Mouse (Mus musculus) left cerebral cortex, postnatal 25 days (tissue): ENCODE results near the gene Gm15446. TPM values are rescaled to one million over a fixed set of nuclear protein-coding genes. Genes with fewer than 3 reads are reported as not detected.
A peak's percentile ranks its signal among the peaks of the same experiment; 100 is the strongest.
"Not testable (repeated sequence)": the region's sequence is repeated elsewhere in the genome, so short reads cannot be mapped to it uniquely, and the experiment has no call there.

ENCODE experiments used
- DNase-seq, 2 experiments: peaks; one replicate each; pipeline ENCODE4 v3.0.0; 2022; ENCODE audit warnings: low spot score in 2 of 2, mixed read lengths in 1 of 2
- intact Hi-C: fragments of 180-260 bp; cut with DNase I; formaldehyde crosslinking; loops from one replicate; pipeline ENCODE4 v1.15.1; 2025
- total RNA-seq, 2 experiments: library from RNA; stranded (reverse); gene quantifications; 2 replicates each; pipeline ENCODE4 v1.2.3; 2021

Gene Gm15446
- 10 to 100 TPM; 31.5 to 37.3 TPM for total RNA-seq

DNA sequence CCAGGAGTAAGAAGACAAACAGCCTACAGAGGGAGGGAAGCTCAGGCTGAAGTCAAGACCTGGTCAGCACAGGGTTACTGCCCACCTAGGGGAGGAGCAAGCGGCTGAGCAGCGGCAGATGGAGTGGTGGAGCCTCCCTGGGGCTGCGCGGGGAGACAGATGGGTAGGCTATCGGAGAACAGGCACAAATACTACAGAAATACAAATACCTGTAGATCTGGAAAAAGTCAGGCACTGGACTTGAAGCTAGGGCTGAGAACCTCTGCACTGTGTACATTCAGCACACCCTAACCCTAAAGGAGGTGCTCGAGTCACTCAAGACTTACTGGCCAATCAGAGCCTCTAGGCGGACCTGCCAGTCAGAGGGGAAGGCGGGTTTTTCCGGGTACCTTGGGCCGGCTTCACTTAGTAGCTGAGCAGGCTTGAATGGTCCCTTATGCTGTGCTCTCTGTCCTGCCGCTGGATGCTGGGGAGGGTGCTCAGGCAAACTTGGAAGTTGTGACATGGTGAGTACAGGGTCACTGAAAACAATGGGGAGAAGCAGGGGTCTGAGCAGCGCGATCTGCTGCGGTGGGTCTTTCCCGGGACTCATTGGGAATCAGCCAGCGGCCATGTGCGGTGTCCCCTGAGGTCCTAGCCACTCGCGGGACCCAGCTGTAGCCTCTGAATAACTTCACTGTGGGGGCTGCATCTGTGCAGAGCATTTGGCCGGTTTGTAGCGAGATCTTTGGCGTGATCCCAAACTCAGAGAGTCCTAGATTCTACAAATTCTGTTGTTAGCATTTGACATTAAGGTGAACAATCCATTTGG, at the start of gene Gm15446:
Gene Gm15446, plus strand, starts transcription at position 140 of the 811 bp plus-strand sequence.
- DNase-seq = peak; percentile 91 to 96
- intact Hi-C loops = not testable (repeated sequence)

DNA sequence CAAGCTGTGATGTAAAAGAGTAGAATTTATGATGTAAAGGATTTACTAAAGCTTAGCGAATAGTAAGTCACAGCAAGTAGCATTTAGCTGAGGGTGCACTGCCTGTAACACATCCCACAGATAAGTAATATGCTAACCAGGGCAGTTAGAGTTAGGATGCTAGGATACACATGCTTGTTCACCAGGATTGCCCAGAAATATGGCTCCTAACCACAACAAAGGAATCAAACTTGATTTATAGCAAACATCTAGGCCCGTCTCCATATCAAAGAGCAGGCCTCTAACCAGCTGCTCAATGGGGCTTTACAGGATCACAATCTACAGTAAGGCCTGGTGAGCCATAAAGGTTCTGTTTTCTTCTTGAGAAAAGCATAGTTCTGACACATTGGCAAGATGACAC, 929 bp downstream of the Gm15446 start:
- DNase-seq = peak; percentile 10 to 14
- intact Hi-C loops = not testable (repeated sequence)

DNA sequence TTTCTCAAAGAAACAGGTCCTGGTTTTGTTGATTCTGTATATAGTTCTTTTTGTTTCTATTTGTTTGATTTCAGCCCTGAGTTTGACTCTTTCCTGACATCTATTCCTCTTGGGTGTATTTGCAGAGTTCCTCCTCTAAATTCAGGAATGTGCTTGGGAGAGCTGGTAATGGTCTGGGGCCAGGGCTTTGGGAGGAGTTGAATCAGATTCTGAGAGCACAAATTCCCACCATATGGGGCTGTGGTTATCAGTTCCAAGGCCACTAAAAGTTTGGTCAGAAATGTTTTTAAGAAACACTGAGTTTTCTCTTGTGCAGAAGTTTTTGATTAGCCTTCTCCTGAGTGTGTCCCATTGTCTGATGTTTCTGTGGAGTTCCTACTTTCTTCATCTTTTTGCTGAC, 1.7 kb downstream of the Gm15446 start:
- DNase-seq = no peak
- intact Hi-C loops = loop anchor here (5.0 kb wide), 1 partner anchor 63 kb away; no protein-coding TSS in a partner anchor

DNA sequence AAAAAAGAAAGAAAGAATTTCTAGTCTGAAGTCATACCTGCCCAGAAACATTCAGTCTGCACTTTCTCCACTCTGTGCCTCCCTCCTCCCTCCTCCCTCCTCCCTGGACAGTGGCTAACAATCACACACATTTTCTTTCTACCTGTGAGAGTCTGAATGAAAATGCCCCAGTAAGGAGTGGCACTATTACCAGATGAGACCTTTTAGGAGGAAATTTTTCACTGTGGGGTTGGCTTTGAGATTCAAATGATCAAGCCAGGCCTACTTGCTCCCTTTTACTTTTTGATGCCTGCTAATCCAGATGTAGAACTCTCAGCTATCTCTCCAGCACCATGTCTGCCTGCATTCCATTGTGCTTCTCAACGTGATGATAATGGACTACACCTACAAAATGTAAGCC, 27.1 kb downstream of the Gm15446 start:
- intact Hi-C loops = loop anchor here (10.0 kb wide), 1 partner anchor 55 kb away; no protein-coding TSS in a partner anchor

DNA sequence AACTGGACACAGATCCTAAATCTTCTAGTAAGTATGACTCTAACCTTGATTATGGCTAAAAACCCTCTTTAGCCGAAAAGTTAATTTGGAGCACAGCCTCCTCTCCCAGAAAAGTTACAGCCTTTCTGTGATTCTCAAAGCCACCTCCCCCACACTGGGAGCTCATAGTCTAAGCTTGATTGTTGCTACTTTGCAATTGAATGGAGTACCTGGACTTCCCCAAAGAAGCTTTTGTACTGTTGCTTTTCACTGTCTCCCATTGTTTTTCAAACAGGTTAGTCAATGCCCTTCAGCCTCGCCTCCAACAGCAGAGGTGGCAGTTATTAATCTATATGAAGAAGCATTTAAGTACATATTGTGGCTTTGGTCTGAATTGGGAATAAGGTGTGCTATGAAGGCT, 57.5 kb downstream of the Gm15446 start:
- DNase-seq, intact Hi-C loops: not testable (repeated sequence)

More for the DNA sequence above, 27.1 kb downstream of the Gm15446 start:
- no peak for DNase-seq

Other genes starting within 250 kb of the Gm15446 start
- 1 to 10 TPM; 1.6 to 2.0 TPM for gene 5430403G16Rik, start 232.4 kb upstream of the Gm15446 start, total RNA-seq
- gene 4930522L14Rik, start 171.5 kb upstream of the Gm15446 start, total RNA-seq = 1 to 10 TPM; 2.4 to 3.2 TPM
- 10 to 100 TPM; 44.6 to 56.6 TPM for gene Zfp932, start 73.1 kb downstream of the Gm15446 start, total RNA-seq
- gene Gm17655, start 149.1 kb downstream of the Gm15446 start, total RNA-seq = 10 to 100 TPM in 1 of 2 experiments, 1 to 10 TPM in 1; 8.1 to 10.3 TPM
- gene Gm35315, start 171.0 kb downstream of the Gm15446 start, total RNA-seq = under 1 TPM; 0.25 to 0.53 TPM
- 10 to 100 TPM in 1 of 2 experiments, 1 to 10 TPM in 1; 9.6 to 12.8 TPM for gene Plcxd1, start 176.6 kb downstream of the Gm15446 start, total RNA-seq
- 10 to 100 TPM; 80.5 to 95.6 TPM for gene Gtpbp6, start 184.8 kb downstream of the Gm15446 start, total RNA-seq
- gene Zfp605, start 186.7 kb downstream of the Gm15446 start, total RNA-seq = 10 to 100 TPM; 17.4 to 18.6 TPM
- gene Chfr, start 212.4 kb downstream of the Gm15446 start, total RNA-seq = 10 to 100 TPM; 51.3 to 54.7 TPM